Mouse (Mus musculus) liver (tissue): Measurements from ENCODE around the gene Ston1.

Source experiments
- DNase-seq: peaks from one replicate; pipeline ENCODE4 v3.0.0-alpha.2; 2020; ENCODE audit warnings: mixed read lengths

Gene Ston1

GRCm38 (mm10) chr17:88588228-88588627, 9.3 kb upstream of the Ston1 start:
- no peak for DNase-seq

DNA sequence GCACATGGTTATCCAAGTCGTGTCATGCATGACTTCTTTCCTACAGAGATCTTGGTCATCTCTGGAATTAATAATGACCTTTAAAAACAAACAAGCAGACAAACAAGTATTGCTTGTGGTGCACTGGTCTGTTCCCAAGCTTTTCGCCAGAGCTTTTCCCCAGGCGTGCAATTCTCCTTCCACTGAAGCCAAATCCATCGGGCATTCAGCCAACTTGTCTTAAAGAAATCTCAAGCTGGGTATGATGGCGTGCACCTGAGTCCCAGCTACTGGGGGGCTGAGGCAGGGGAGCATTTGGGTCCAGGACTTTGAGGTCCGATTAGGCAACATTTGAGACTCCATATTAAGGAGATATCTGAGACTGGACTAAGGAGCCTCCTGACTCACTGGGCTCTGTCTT, 7.2 kb upstream of the Ston1 start:
- DNase-seq: no peak

DNA sequence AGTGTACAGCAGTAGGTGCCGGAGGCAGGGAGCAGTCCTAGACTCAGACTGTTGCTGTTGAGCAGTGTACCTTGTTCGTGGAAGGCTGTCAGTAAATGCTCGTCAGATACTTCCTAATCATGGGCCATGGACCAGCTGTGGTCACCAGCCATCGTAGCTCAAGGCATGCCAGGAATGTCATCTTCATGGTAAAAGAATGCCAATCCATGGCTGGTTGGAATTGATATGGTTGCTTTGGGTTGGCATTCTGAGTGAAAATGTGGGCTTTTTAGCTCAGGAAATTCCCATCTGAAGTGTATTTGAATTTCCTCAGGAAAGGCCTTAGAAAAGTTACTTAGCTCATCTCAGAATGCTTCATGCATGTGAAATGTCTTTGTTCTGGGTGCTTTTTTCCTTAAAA, 2.4 kb upstream of the Ston1 start:
- DNase-seq: no peak

GRCm38 (mm10) chr17:88596068-88596467, 1.4 kb upstream of the Ston1 start:
- no peak for DNase-seq

GRCm38 (mm10) chr17:88596544-88597221, 801 bp upstream of the Ston1 start:
- no peak for DNase-seq

DNA sequence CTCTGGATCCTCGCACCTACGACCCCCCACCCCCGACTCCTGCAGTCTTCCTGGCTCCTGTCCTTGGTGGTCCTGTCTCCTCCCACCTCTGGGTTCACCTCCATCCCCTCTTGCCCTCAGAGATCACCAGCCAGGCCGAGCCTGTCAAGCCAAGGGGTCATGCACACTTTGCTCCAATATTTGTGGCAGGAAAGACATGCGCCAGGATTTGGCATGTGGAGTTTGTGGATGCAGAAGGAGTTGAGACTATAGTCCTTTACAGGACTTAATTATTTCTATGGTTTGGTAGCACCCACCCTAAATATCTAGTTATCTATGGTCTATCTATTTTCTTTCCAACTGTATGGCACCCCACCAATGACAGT, 554 bp downstream of the Ston1 start:
- DNase-seq: no peak

- no peak for DNase-seq
These were observed 1.3 kb downstream of the Ston1 start for GRCm38 (mm10) chr17:88598570-88599368.

DNA sequence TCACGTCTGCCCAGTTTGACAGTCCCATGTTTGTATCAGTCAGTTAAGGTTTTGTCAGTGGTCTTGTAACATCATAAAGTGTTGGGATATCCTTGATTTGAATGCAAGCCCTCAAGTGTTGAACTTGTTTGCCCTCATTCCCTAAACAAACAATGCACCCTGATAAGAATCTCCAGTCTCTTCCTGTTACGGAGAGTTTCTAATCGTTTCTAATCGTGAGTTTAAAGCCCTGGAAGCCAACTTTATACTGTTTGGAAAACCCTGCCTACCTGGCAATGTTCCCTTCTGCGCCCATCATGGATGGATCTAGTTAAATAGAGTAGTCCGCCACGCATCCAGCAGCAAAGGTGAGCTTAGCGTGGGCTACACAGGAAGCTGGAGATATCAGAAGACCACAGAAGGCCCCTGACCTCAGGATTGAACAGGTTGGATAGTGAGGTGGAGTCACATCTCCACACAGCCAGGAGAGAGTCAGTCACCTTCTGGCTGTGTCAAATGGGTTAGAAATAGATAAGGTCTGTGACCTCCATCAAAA, 3.1 kb downstream of the Ston1 start:
- DNase-seq: no peak

GRCm38 (mm10) chr17:88603943-88604342, 6.5 kb downstream of the Ston1 start:
- no peak for DNase-seq

DNA sequence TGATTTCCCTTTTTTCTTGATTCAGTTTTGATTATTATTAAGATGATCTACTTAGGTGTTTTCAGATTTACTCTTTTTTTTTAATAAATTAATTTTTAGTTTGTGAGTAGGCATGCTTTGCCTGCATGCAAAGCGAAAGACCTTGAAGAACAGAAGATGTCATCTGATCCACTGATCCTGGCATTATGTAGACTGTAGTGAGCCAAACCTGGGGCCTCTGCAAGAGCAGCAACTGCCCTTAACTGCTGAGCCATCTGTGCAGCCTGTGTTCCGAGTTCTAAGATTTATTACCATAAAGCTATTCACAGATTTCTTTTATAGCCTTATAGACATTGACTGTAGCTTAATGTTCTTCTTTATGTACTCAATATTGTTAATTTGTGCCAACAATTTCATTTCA, 8.6 kb downstream of the Ston1 start:
- no peak for DNase-seq

GRCm38 (mm10) chr17:88609361-88609760, 11.9 kb downstream of the Ston1 start:
- DNase-seq: no peak

- DNase-seq: no peak
These were observed 13.6 kb downstream of the Ston1 start for GRCm38 (mm10) chr17:88611057-88611456.

- DNase-seq: peak; percentile 28
These were observed 15.7 kb downstream of the Ston1 start for GRCm38 (mm10) chr17:88613172-88613571.

DNA sequence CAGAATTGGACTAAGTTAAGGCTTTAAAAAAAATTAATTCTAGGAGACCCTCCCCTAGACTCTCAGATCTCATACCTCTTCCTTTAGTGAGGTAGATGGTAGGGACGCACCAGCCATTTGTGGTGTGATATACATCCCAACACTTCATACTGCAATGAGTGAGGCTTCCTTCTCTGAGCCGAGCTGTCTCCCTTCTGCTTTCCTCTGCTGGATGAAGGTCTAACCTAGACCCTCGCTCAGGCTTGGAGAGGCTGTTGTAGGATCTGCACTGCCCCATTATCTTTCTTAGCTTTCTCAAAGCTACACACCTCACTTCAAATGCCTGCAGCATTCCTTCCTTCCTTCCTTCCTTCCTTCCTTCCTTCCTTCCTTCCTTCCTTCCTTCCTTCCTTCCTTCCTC, 16.2 kb downstream of the Ston1 start:
- DNase-seq: no peak

GRCm38 (mm10) chr17:88614234-88614633, 16.8 kb downstream of the Ston1 start:
- DNase-seq: no peak

GRCm38 (mm10) chr17:88614733-88615132, 17.2 kb downstream of the Ston1 start:
- DNase-seq: no peak

DNA sequence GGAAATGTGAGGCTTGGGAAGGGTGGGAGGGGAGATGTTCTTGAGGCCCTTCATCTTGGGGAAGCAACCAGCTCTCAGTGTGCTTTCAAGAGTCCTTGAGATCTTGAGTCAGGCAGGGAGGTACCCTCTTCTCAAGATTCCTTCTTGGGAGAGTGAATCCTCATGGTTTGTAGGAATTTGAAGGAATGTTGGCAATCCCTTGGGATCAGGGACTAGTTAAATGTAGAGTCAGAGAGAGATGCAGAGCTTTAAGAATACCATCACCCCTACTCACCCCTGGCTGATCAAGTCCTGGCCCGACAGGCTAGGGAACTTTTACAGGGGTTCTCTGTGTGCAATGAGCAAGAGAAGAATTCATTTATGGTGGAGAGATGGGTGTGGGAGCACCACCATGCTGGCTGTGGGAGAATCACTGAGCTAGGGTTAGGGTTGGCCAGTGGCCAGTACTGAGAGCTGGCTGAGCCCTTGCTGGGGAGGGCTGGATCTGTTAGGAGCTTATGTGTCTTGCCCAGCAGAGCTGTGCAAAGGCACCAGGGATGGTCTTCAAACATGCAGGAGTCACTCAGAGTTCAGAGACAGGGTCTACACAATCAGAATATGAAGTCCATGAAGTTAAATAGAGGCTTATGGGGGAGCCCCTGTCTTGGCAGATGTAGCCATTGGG, 18.1 kb downstream of the Ston1 start:
- DNase-seq: no peak

- no peak for DNase-seq
These were observed 23.5 kb downstream of the Ston1 start for GRCm38 (mm10) chr17:88620935-88621334.

GRCm38 (mm10) chr17:88621374-88621773, 23.9 kb downstream of the Ston1 start:
- no peak for DNase-seq

- no peak for DNase-seq
These were observed 25.2 kb downstream of the Ston1 start for GRCm38 (mm10) chr17:88622711-88623110.

- DNase-seq: no peak
These were observed 26.9 kb downstream of the Ston1 start for GRCm38 (mm10) chr17:88624386-88624785.

GRCm38 (mm10) chr17:88625350-88625749, 27.9 kb downstream of the Ston1 start:
- DNase-seq: no peak

- DNase-seq: no peak
These were observed 28.4 kb downstream of the Ston1 start for GRCm38 (mm10) chr17:88625931-88626330.

DNA sequence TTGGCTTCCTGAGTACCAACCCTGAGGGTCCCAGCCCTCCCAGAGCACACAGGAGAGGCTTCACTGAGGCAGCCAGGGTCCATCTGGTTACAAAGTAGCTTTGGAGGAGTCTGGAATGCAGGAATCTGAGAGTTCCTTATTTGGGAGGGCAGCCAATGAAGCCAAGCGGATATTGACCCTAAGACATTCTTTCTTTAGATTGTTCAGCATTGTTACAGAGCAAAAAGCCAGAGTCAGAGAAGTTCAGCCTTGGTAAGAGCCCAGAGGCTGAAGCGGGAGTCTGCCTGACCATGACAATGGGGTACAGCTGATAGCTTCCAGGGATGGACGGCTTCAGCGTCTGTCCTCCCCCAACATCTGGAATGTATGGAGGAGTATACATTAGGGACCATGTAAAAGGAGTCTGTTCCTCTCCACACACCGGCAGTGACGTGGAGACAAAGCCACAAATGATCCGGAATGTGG, 28.9 kb downstream of the Ston1 start:
- no peak for DNase-seq
